Mouse (Mus musculus) lung, adult 18-20 months (tissue): ENCODE data around the gene Phf14.
"Not testable (repeated sequence)": the region's sequence is repeated elsewhere in the genome, so short reads cannot be mapped to it uniquely, and the experiment has no call there.

ENCODE experiments used
- DNase-seq, 2 experiments: peaks; one replicate each; pipeline ENCODE4 v3.0.0; 2022; ENCODE audit warnings: mixed read lengths in 2 of 2

Gene Phf14

DNA sequence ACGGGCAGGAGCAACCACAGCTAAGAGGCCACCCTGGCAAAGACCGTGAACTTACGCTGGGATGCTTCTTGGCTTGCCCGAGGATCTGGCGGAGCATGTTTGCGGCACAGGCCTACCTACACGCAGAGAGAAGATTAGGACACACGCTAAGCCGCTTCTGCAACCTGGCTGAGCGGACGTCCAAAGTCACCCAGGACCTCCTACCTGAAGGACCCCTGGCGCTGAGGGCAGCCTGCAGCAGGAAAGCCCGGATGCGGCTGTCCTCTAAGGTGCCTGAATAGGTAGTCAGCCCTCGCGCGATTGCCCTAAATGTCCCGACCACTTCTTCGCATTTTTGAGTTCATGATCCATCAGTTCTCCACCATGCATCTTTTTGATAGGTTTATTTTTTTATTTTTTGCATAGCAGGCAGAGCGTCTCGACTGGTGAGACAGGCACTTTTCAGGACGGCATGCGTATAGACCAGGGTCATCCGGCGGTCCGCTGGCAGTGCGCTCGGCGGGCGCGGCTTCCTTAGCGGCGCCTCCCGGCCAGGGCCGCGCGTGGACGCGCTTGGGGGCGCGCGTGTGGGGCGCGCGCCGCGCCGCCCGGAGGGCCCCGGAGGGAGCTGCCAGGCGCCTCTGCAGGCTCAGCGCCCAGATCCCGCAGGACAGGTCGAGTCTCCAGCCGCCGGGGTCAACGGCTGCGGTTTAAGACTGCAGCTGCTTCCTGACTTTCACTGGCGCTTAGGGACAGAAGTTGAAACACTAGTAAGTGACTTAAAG lies at the start of gene Phf14, which contains the start of gene Ndufa4:
Gene Phf14, plus strand, starts transcription at position 541 of the 764 bp plus-strand sequence.
Gene Ndufa4, minus strand, starts transcription at position 229 of the 764 bp plus-strand sequence.
- peak; percentile 92 to 93 for DNase-seq

DNA sequence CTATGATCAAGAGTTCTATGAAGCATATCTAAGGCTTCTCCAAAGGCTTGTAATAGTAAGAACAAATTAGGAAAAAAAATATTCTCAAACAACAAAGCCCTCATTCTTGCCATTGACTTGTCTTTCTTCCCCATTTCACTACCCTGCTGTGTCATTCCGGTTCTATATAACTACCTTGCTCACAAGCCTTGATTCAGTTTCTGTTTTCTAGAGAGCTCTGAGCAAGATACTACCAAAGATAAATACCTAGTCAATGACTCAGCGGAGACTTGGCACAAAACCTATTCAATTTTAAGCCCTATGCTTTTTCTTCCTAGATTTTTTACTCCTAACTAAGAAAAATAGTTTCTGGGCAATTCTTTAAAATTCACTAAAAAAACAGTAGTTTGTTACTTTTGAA lies 32.2 kb upstream of the Phf14 start:
- DNase-seq, result not testable (repeated sequence)

GRCm38 (mm10) chr6:11900809-11901310 lies 6.7 kb upstream of the Phf14 start:
- no peak for DNase-seq

- no peak for DNase-seq
Measured at GRCm38 (mm10) chr6:11906890-11907268, 730 bp upstream of the Phf14 start.

DNA sequence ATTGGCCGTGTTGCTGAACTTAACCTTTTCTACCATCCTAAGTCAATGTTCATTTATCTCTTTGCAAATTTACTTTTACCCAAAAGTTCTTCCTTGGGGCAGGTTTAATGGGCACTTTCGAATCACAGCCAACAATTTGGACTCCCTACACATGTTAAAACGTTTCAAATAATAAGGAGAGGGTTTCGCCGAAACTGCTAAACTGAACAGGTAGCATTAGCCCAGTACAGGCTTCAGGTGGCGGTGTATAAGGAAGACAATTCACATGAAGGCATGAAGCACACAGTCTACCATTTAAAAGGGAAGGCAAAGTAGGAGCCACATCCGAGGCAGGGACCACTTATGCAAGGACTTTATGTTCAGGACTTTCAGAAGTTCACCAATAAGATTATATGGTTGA lies 561 bp downstream of the Phf14 start:
- no peak for DNase-seq

- peak; percentile 86 to 90 for DNase-seq
Measured at GRCm38 (mm10) chr6:11925496-11926041, 18.0 kb downstream of the Phf14 start.

- peak; percentile 11 to 14 for DNase-seq
Measured at GRCm38 (mm10) chr6:11926082-11926595, 18.5 kb downstream of the Phf14 start.

DNA sequence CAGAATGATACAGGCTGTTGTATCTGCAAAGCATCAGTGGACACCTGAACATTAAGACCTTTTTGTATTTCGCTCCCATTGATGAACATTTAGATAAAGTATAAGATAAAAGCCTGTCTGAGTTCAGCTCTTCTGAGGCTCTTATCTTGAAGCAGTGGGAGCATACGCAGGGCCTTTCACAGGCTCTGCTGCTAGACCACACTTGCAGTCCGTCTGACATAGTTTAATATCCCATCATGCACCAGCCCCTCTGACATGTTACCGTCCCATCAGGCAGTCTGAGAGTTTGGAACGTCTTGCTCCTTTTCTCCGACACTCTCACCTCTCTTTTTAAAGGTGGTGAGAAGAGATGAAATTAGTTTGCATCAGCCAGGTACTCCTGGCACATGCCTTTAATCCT lies 19.9 kb downstream of the Phf14 start:
- no peak for DNase-seq

GRCm38 (mm10) chr6:11933403-11933802 lies 25.8 kb downstream of the Phf14 start:
- no peak for DNase-seq

GRCm38 (mm10) chr6:11940895-11941294 lies 33.3 kb downstream of the Phf14 start:
- DNase-seq, result no peak

GRCm38 (mm10) chr6:11942089-11942488 lies 34.5 kb downstream of the Phf14 start:
- DNase-seq, result no peak

- no peak for DNase-seq
Measured at GRCm38 (mm10) chr6:11948100-11948499, 40.5 kb downstream of the Phf14 start.

DNA sequence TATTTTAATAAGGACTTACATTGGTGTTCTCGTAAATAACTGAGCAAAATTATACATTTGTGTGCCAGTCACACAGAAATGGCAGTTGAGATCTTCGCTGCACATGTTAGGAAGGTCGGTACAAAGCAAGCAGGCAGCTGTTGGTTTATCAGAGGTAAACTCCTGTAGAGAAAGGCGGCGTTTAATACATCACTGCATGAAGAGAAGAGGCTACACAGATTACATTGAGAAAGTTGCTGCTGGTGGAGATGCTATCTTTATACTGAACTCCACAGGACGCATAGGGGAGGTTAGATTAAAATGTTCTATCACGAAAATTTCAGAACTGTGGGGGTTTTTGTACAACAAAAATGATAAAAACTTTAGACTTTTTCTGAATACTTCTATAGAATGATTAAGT lies 52.6 kb downstream of the Phf14 start:
- DNase-seq, result no peak

DNA sequence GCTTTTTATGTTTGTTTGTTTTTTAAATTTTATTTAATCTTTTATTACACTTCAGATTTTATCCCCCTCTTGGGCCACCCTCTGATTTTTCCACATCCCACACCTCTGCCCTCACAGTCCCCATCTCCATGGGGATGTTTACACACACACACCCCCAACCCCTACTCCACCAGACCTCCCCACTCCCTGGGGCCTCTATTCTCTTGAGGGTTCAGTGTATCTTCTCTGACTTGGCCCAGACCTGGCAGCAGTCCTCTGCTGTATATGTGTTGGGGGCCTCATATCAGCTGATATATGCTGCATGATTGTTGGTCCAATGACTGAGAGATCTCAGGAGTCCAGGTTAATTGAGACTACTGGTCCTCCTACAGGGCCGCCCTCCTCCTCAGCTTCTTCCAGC lies 86.2 kb downstream of the Phf14 start:
- no peak for DNase-seq

DNA sequence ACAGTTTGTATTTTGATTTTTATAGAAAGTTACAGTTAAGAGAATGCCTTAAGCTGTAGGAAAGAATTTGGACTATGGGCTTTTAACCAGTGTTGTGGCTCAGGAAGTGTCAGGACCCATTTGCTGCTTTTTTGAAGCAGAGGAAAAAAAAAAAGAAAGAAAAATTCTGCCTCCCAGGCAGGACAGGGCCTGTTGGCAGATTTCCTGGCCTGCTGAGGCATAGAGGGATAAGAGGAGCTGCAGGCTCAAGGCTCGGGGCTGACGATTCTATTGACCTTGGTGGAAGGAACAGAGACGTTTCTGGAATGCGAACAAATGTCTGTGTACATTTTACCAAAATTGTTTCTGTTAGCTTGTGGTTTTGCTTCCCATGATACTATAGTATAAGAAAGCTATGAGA lies 91.0 kb downstream of the Phf14 start:
- no peak for DNase-seq

GRCm38 (mm10) chr6:11999506-11999905 lies 91.9 kb downstream of the Phf14 start:
- no peak for DNase-seq

DNA sequence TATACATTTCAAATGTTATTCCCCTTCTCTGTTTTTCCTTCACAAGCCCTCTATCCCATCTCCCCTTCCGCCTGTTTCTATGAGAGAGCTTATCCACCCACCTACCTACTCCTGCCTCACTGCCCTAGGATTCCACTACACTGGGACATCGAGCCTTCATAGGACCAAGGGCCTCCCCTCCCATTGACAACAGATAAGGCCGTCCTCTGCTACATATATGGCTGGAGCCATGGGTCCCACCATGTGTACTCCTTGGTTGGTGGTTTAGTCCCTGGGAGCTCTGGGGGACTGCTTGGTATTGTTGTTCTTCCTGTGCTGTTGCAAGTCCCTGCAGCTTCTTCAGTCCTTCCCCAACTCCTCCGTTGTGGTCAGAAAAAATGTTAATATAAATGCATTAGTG lies 97.8 kb downstream of the Phf14 start:
- no peak for DNase-seq

GRCm38 (mm10) chr6:12006001-12006400 lies 98.4 kb downstream of the Phf14 start:
- DNase-seq, result no peak

- DNase-seq, result no peak
Measured at GRCm38 (mm10) chr6:12012103-12012502, 104.5 kb downstream of the Phf14 start.

DNA sequence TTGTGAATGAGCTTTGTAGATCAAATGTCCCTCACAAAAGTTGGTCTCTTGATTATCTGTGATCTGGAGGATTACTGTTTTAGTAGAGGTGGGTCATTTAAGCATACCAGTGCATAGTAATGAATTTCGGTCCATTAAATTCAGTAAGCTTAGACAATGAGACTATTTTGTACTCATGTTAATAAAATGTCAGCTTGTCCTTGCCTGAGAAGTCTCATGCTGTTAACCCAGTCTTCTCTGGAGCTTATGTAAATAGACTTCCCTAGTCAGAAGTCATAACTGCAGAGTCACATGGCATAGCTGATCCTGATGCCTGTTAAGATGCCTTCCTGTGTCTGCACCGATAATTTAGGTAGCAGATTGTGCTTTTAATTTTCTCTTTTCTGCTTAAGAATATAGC lies 106.4 kb downstream of the Phf14 start:
- DNase-seq, result no peak

DNA sequence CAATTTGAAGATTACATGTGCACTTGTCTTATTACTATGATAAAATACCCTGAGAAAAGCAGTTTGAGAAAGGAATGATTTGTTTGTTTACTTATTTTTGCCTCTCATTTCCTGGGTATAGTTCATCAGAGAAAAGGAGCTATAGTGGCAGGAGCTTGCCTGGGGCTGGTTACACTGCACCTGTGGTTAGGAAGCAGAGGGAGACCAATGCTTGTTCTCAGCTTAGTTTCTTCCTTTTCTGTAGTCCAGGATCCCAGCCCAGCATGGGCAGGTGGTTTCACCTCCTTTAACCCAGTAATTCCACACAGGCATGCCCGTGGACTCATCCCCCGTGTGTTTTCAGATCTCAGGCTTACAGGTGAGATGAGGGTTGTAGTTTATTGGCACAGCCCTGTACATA lies 107.1 kb downstream of the Phf14 start:
- DNase-seq, result no peak

GRCm38 (mm10) chr6:12019736-12020135 lies 112.1 kb downstream of the Phf14 start:
- no peak for DNase-seq

- no peak for DNase-seq
Measured at GRCm38 (mm10) chr6:12020156-12020555, 112.5 kb downstream of the Phf14 start.

GRCm38 (mm10) chr6:12020738-12021137 lies 113.1 kb downstream of the Phf14 start:
- DNase-seq, result no peak
